Mouse (Mus musculus) brain, embryonic 18.5 days (tissue): ENCODE data around the gene Copb1.
"Not testable (repeated sequence)": the region's sequence is repeated elsewhere in the genome, so short reads cannot be mapped to it uniquely, and the experiment has no call there.

Source experiments
- DNase-seq: peaks from one replicate; pipeline ENCODE4 v3.0.0-alpha.2; 2012; ENCODE audit warnings: low read depth, low spot score

Gene Copb1

DNA sequence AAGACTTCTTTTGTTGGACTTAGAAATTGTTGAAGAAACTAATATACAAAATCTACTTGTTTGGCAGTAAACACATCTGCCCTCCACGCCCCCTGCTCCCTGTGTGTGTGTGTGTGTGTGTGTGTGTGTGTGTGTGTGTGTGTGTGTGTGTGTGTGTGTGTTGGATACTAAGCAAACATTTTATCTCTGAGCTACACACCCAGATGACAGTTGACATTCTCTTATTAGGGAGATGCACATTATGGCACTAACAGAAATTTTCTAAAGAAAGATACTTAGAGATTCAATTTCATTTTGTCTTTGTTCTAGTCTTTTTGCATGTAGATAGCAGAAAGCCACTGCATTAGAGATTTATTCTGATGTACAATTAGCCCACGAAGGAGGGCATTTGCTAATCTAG, 37.6 kb downstream of the Copb1 start:
- no peak for DNase-seq

DNA sequence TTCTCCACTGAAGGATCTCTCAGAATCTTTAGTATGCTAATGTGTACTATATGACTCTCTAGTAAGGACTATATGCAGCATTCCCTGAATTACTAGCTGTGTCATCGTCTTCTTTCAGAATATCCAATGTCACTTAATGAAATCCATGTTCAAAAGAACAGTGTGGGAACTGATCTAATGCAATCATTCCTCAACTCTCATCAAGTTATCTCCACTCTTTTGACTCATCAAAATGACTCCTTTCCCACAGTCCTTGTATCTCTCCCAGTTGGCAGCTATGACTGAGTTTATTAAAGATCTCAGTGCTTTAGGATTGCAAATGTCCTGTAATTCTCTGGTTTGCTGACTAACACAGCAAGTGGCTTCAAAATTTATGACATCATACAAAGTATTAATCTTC, 40.1 kb downstream of the Copb1 start:
- no peak for DNase-seq

DNA sequence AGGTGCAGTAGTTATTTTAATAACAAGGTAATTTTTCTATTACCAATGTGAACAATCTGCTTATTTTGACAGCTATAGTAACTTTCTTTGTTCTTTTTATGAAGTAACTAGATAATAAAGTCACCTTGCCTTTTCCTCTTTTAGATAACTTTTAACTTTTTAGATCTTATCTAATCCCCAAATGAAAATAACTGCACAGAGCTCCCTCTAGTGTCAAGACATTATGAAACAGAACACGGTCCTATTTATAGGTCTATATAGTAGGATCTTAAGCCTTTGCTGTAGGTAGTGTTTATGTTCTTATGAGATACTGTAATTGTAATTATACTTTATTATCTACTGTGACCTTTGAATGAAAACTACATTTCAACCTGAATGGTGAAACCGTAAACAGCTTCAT, 41.0 kb downstream of the Copb1 start:
- peak; percentile 40 for DNase-seq

DNA sequence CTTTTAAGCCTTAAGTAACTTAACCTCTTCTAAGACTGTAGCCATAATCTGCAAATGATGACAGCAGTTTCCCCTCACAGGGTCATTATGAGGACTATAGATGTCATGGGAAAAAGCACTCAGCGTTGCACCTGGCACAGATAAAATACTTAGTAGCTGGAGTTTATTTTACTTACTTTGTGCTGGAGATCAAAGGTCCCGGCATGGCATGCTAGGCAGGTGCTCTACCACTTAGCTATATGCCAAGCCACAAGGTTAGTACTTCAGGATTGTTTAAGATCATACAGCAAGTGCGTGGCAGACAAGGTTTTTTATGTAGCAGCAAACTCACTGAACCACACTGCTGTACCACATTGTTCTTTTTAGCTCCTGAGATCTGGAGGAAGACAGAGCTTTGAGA, 43.9 kb downstream of the Copb1 start:
- DNase-seq, result no peak

DNA sequence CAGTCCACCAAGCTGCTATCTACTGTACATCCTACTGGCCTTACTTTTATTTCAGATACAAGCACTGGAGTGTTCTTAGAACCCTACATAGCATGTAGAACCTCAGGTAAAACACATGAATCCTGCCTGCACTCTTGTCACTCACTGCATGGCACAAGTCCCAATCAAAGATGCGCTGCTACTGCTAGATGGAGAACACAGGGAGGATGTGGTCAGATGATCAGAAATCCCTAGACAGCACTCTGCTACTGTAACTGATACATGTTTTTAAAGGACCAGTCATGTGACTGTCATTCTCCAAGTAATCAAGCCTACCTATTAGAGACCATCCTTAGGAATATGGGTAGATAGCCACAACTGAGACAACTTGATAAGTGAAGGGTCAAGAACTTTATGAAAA, 44.7 kb downstream of the Copb1 start:
- no peak for DNase-seq

DNA sequence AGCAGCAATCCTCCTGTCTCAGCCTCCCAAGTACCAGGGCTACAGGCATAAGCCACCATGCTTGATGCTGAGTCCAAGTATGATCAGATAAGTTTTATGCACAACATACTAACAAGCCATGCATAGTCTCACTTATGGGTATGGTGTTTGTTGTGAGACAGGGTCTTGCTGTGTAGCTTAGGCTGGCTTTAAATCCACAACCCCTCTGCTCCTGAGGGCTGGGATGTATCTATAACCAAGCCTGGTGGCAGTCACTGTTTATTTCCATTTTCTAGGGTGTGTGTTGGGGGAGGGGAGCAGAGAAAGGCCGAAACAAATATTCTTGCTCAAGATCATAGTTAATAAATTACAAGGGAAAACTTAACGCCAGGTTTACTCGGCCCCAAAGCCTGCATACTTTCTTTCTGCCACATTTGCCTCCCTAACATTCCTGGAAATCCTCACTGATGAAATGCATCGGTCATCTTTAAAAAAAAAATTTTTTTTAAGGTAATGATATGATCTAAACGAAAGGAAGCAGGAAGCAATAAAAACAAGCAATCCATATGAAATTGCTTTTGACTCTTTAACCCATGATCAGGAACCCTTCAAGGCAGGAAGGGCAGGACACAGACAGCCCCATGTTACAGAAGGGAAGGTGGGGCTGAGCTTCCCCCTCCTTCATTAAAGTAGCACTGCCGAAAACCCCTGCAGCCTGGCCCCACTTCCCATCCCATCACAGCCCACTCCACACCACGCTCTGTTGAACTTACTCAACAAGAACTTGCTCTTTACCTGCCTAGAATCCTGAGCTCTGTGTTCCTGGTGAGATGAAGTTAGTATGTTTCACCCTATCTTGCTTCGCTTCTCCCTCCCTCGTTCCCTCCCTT, 50.8 kb downstream of the Copb1 start:
- DNase-seq, result no peak

DNA sequence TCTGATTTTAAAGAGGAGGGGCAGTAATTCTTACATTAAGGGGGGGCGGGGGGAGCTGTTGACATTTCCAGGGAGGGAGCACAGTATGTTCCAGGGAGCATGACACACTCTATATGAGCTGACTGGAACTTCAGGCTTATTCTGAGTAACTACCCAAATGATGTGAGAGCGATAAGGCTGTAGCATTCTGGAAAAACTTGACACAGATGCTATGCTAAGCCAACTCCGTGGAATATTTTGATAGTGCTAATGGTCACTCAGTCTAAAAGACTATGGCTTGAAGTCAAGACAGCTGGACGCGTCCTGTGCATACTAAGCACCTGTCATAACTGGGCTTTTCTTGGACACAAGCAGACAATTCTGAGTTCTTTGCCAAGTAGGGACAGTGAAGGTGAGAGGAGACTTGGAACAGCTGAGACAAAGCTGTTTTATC, 51.5 kb downstream of the Copb1 start:
- no peak for DNase-seq

DNA sequence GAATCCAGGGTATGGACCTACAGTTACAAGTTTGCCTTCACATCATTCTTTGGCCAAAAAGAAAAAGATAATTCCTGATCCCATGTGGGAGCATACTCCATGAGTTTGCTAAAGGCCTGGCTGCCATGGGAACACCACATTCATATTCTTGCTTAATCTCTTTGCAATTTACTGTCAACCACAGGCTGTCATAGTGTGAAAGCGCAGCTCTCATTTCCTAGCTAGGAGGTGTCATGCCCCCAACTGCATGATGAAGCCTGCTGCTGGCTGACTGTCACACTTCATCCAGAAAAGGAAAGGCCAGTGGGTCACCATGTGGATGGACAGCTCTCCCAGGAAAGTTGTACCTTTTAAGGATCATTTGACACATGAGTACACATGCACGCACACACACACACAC, 53.9 kb downstream of the Copb1 start:
- peak; percentile 8 for DNase-seq

DNA sequence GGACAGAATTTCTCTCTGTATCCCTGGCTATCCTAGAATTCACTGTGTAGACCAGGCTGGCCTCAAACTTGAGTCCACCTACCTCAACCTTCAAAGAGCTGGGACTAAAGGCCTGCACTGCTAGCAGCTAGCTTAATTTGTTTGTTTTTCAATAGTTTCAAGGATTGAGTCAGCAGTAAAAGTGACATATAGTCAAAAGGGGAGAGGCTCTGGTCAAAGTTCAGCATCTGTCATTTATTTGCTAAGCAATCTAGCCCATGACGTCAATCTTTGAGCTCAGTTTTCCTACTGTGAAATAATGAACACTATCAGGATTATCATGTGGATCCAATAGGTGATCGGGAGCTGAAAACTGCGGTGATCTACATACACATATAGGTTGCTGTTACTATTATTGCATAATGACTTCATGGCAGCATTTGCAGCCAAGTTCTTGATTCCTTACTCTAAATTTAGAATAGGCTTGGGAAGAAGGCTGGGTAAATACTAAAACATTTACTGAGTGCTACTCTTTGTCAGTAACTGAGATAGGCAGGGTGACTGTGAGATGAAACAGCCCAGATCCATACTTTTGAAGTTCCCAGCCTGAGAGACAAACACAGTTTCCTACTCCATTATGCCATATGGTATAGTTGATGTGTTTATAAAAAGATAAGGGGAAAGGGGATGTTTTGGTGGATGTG, 54.9 kb downstream of the Copb1 start:
- DNase-seq, result no peak

DNA sequence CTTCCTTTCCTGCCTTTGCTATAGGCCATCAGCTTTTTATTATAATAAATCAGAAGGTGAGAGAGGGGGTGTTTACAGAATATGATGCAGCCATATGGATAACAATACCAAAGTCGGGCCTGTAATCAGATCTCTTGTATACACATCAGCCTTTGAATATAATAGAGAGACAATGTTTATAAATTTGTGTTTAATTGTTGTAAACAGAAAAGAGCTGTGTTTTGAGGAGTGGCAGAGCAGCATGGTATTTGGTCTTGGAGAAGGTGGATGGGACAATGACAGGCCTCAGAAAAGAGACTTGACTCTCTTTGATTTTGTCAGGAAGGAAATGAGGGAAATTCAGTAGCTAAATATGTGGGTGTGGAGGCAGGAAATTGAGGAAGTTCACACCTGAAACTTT, 56.3 kb downstream of the Copb1 start:
- no peak for DNase-seq

DNA sequence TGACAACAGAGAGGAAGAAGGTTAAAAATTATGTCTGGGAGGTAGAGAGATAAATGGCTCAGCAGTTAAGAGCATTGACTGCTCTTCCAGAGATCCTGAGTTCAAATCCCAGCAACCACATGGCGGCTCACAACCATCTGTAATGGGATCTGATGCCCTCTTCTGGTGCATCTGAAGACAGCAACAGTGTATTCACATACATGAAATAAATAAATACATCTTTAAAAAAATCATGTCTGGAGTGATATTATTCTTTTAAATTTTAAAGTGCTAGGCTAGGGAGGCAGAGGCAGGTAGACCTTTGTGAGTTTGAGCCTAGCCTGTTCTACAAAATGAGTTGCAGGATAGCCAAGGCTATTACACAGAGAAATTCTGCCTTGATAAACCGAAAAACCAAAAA, 57.9 kb downstream of the Copb1 start:
- DNase-seq, result not testable (repeated sequence)

DNA sequence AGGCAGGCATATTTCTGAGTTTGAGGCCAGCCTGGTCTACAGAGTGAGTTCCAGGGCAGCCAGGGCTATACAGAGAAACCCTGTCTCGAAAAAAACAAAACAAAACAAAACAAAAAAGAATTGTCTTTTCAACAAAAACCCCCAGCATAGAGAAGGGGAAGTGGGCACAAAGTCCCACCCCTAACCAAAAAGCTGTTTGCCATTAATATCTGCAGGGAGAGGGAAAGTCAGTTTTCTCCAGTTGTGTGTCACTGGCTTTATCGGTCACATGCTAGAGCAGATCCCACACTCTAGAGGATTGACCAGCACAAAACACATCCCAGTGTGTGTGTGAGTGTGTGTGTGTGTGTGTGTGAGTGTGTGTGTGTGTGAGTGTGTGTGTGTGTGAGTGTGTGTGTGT, 59.7 kb downstream of the Copb1 start:
- not testable (repeated sequence) for DNase-seq

DNA sequence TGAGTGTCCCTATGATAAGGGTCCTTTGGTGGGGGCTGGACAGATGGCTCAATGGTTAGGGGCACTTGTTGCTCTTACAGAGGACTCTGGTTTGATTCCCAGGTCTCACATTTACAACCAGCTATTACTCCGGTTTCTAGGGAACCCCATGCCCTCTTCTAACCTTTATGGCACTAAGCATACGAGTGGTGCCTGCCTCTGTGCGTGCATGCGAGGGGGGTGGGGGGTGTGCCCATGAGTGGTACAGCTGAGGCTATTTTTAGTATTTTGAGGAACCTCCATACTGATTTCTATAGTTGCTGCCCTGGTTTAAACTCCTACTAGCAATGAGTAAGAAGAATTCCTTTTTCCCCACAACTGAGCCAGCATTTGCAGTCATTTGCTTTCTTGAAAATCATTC, 60.3 kb downstream of the Copb1 start:
- DNase-seq, result no peak

DNA sequence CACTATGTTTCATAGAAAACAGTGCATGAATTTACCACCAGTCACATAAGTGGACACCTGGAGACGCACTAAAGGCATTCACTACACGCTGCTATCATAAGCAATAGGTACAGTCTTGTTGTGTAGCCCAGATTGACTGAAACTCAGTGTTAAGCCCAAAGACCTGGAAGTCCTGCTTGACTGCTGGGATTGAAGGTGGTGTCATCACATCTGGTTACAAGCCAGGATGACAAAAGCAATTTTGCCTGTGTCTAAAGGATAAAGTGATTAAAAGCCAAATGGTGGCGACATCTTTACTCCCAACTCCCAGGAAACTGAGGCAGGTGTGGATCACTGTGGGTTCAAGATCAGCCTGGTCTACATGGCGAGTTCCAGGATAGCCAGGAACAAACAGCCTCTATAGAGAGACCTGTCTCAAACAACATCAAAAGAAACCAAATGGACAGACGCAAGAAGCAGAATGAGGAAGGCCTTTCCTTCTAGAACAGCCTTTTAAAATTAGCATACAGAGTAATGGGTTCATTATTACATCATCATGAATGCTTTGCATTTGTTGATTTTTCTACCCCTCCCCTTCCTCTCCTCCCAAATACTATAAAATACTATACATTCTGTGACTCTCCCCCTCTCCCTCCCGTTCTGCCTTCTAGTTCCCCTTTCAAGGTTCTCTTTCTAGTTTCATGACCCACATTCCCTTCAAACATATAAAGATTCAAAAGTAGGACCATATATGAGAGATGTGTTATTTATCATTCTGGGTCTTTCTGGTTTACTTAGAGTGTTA, 61.0 kb downstream of the Copb1 start:
- DNase-seq, result no peak

DNA sequence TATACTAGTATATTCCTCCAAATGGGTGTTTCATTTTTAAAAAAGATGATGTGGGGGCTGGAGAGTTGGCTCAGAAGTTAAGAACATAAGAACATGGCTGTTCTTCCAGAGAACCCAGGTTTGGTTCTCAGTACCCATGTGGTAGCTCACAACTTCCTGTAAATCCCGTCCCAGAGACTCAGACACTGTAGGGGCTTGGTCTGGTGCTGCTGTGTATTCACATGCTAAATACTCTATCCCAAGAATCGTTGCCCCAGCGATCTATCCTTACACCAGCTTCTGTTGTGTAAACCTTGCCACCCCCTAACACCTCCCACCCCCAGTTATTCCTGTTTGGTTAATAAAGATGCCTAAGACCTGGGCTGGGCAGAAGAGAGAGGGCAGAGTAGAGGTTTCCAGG, 61.9 kb downstream of the Copb1 start:
- DNase-seq, result no peak

DNA sequence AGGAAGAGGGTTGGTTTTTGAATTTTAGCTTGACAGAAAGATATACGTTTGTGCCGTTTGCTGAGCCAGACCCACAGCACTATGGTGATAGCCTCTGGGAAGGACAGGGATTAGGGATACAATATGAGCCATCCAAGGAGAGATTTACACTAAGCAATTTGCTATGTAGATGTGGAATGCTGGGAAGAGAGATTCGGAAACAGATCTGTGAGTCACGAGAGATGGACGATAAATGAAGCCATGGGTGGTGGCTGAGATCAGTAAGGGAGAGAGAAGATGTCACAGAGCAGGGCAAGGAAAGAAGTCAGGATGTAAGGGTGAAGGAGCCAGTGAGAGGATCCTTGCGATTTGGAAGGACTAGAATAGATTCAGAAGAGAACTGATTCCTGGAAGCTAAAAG, 71.1 kb downstream of the Copb1 start:
- no peak for DNase-seq

DNA sequence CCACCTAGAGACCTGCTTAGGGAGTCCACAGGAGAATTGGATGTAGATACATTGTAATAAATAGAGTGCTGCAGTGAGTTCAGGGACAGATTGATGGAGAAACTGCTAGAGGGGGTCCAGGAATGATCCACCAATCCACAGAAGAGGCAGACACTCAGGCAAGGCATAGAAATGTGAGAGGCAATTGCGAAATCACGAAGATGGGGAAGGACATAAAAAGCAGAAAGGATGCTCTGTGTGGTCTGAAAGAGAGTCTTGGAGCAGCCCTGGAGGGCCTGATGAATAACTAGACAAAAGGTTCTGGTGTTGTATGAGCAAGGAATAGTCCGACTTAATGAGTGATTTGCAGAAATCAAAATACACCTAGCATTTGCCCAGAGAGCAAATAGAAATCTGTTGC, 71.8 kb downstream of the Copb1 start:
- DNase-seq, result no peak

DNA sequence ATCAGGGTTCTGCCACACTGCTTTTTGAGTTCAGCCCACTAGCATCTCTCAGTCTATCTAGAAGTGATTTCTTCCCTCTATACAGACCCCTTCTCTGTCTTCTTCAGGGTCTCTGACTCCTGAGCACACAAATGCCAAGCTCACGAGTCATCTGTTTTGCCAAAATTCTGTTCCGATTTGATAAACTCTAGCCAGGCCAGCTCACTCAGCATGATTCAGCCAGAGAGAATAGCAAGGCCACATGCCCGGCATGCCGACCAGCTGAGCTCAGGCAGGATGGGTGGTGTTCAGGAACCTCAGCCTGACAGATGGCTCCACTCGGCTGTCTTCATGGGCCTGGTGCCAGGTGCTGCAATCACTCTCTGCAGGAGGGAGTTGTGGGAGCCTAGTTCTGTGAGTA, 73.1 kb downstream of the Copb1 start:
- DNase-seq, result no peak

DNA sequence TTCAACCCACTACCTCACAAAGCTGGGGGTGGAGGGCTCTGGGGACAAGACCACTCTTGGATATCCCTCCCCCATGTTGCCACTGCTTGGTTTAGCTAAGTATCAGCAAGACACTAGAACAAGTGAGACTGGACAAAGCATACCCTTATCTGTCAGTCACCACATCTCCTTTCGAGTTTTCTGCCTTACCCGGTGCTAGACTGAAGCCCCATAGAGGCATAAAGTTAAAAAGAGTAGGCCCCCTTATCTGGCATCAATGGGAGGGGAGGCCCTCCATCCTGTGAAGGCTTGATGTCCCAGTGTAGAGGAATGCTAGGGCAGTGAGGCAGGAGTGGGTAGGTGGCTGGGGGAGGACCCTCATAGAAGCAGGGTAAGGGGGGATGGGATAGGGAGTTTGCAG, 77.9 kb downstream of the Copb1 start:
- no peak for DNase-seq

DNA sequence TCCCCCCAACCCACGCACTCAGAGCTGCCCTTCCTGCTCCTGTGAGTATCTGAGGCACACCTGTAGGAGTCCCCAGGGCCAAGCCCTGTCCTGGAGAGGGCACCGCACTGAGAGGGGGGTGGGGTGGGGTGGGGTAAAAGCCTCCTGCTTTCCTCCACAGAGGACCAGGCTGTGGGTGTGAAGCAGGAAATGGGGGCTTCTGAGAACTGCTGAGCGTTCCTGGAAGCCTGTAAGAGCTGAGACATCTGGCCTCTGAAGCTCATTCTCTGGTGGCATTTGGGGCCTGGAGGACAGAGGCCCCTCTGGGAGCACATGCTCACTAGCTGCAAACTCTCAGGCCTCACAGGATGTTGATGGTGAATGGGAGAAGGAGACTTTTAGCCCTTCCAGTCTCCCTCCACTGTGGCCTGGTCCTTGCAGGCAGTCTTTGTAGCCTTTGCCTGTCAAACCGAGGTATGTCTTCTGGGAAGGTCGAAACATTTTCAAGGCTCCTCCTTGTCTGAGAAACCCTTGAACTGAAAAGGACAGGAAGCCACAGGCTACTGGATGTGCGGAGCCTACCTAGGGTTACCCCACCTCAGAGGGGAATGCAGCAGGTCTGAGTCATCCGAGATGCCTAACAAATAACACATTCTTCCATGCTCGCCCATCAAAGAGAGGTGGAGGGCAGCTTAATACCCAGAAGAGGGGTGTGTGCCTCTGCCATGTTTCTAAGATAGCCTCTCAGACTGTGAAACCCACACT, 83.0 kb downstream of the Copb1 start:
- DNase-seq, result no peak

DNA sequence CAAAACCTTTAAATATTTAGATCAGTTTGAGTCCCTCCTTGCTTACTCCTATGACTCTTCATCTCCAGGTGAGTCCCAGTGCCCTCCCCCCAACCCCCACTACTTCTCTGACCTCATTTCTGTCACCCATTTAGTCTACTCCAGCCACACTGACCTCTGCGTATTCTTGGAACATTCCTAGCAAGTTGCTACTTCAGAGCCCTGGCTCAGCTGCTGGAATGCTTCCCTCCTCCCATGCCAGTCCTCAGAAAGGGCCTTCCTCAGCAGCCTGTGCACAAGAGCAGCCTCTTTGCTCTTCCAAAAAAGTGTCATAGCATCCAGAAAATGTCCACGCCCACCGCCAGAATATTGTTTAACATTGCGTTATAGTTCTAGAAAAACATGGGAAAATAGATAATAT, 84.5 kb downstream of the Copb1 start:
- DNase-seq, result no peak

DNA sequence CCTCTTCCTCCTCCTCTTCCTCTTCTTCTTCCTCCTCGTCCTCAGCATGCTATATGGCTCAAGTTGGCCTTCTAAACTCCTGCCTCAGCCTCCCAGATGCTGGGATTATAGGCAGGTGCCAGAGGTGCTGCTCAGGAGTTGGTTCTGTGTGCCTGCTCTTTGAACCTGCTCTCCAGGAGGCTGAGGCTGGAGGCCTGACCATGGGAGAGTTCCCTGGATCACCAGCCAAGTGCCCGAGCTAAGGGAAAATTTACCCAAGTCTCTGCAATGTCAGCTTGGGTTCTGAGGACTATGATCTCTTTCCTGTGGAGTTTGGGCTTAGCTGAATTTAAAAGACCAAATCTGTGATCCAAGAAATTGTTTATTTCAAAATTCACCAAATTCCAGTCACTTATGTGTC, 85.1 kb downstream of the Copb1 start:
- no peak for DNase-seq
